Mouse (Mus musculus): ENCODE measurements around the gene Atxn7. TPM values are rescaled to one million over a fixed set of nuclear protein-coding genes. Genes with fewer than 3 reads are reported as not detected.

Atxn7 gene
- polyA plus RNA-seq, 1 experiment, result 22.4 TPM

- Histone ChIP-seq H3K4me3 (replicated peaks; ENCODE audit: control insufficient read depth, low read depth, low read length) (no peak overlapping the region), H3K27ac (ENCODE audit: control insufficient read depth, insufficient read depth, low read depth, low read length, poor library complexity) (no peak overlapping the region), H3K4me1 (ENCODE audit: control insufficient read depth, insufficient read depth, low read length) (no peaks in the 10 kb centered on the region)
- 75% methylated on average over 5 of the region's 5 CpGs for WGBS
- TF ChIP-seq POLR2A (IDR thresholded peaks at IDR 0.05; ENCODE audit: borderline replicate concordance, control insufficient read depth, low read depth, low read length), result no peak
- TF ChIP-seq CTCF (IDR thresholded peaks at IDR 0.05; ENCODE audit: control insufficient read depth, insufficient read depth, low read length), result no peak
Observed at GRCm38 (mm10) chr14:13968476-13968875, 7.2 kb downstream of the Atxn7 start.

- H3K4me1 ChIP-seq (ENCODE audit: control insufficient read depth, insufficient read depth, low read length), result no peaks in the 10 kb centered on the region
- H3K27ac ChIP-seq (ENCODE audit: control insufficient read depth, insufficient read depth, low read depth, low read length, poor library complexity), result no peak overlapping the region
- no peak for TF ChIP-seq POLR2A (IDR thresholded peaks at IDR 0.05; ENCODE audit: borderline replicate concordance, control insufficient read depth, low read depth, low read length)
- no peak for TF ChIP-seq CTCF (IDR thresholded peaks at IDR 0.05; ENCODE audit: control insufficient read depth, insufficient read depth, low read length)
- no peak overlapping the region for H3K4me3 ChIP-seq (replicated peaks; ENCODE audit: control insufficient read depth, low read depth, low read length)
- 90% methylated on average over 3 of the region's 3 CpGs for WGBS
Observed at GRCm38 (mm10) chr14:13970513-13970912, 9.3 kb downstream of the Atxn7 start.

- no peaks in the 10 kb centered on the region for H3K4me1 ChIP-seq (ENCODE audit: control insufficient read depth, insufficient read depth, low read length)
Observed at GRCm38 (mm10) chr14:13971644-13972234, 10.5 kb downstream of the Atxn7 start.

GRCm38 (mm10) chr14:13977498-13977897 lies 16.3 kb downstream of the Atxn7 start:
- TF ChIP-seq CTCF (IDR thresholded peaks at IDR 0.05; ENCODE audit: control insufficient read depth, insufficient read depth, low read length) (no peak), POLR2A (IDR thresholded peaks at IDR 0.05; ENCODE audit: borderline replicate concordance, control insufficient read depth, low read depth, low read length) (no peak)
- no peak overlapping the region for H3K27ac ChIP-seq (ENCODE audit: control insufficient read depth, insufficient read depth, low read depth, low read length, poor library complexity)
- WGBS, result 71% methylated on average over 1 of the region's 1 CpGs
- H3K4me1 ChIP-seq (ENCODE audit: control insufficient read depth, insufficient read depth, low read length), result no peaks in the 10 kb centered on the region
- H3K4me3 ChIP-seq (replicated peaks; ENCODE audit: control insufficient read depth, low read depth, low read length), result no peak overlapping the region

More at GRCm38 (mm10) chr14:13971644-13972234, 10.5 kb downstream of the Atxn7 start:
- Histone ChIP-seq H3K27ac (ENCODE audit: control insufficient read depth, insufficient read depth, low read depth, low read length, poor library complexity) (no peak overlapping the region), H3K4me3 (replicated peaks; ENCODE audit: control insufficient read depth, low read depth, low read length) (no peak overlapping the region)
- WGBS, result 16% methylated on average over 6 of the region's 6 CpGs
- TF ChIP-seq CTCF (IDR thresholded peaks at IDR 0.05; ENCODE audit: control insufficient read depth, insufficient read depth, low read length) (no peak), POLR2A (IDR thresholded peaks at IDR 0.05; ENCODE audit: borderline replicate concordance, control insufficient read depth, low read depth, low read length) (no peak)

GRCm38 (mm10) chr14:13981286-13981685 lies 20.0 kb downstream of the Atxn7 start:
- no peaks in the 10 kb centered on the region for H3K4me1 ChIP-seq (ENCODE audit: control insufficient read depth, insufficient read depth, low read length)
- H3K4me3 ChIP-seq (replicated peaks; ENCODE audit: control insufficient read depth, low read depth, low read length), result peak overlapping the region; percentile 2
- no peak for TF ChIP-seq CTCF (IDR thresholded peaks at IDR 0.05; ENCODE audit: control insufficient read depth, insufficient read depth, low read length)
- no peak for TF ChIP-seq POLR2A (IDR thresholded peaks at IDR 0.05; ENCODE audit: borderline replicate concordance, control insufficient read depth, low read depth, low read length)
- H3K27ac ChIP-seq (ENCODE audit: control insufficient read depth, insufficient read depth, low read depth, low read length, poor library complexity), result peak overlapping the region; percentile 4; the same call in 1 of the 2 replicates
- WGBS, result 4% methylated on average over 2 of the region's 2 CpGs

GRCm38 (mm10) chr14:13982174-13982573 lies 20.9 kb downstream of the Atxn7 start:
- TF ChIP-seq POLR2A (IDR thresholded peaks at IDR 0.05; ENCODE audit: borderline replicate concordance, control insufficient read depth, low read depth, low read length) (no peak), CTCF (IDR thresholded peaks at IDR 0.05; ENCODE audit: control insufficient read depth, insufficient read depth, low read length) (0 out of 2 replicates have a peak, but pooled peaks have one; percentile 17)
- Histone ChIP-seq H3K4me1 (ENCODE audit: control insufficient read depth, insufficient read depth, low read length) (no peaks in the 10 kb centered on the region), H3K4me3 (replicated peaks; ENCODE audit: control insufficient read depth, low read depth, low read length) (no peak overlapping the region), H3K27ac (ENCODE audit: control insufficient read depth, insufficient read depth, low read depth, low read length, poor library complexity) (no peak overlapping the region)
- WGBS, result 71% methylated on average over 2 of the region's 2 CpGs

GRCm38 (mm10) chr14:13988397-13988796 lies 27.2 kb downstream of the Atxn7 start:
- no peaks in the 10 kb centered on the region for H3K4me1 ChIP-seq (ENCODE audit: control insufficient read depth, insufficient read depth, low read length)
- 23% methylated on average over 2 of the region's 2 CpGs for WGBS
- H3K27ac ChIP-seq (ENCODE audit: control insufficient read depth, insufficient read depth, low read depth, low read length, poor library complexity), result no peak overlapping the region
- TF ChIP-seq POLR2A (IDR thresholded peaks at IDR 0.05; ENCODE audit: borderline replicate concordance, control insufficient read depth, low read depth, low read length) (no peak), CTCF (IDR thresholded peaks at IDR 0.05; ENCODE audit: control insufficient read depth, insufficient read depth, low read length) (no peak)
- H3K4me3 ChIP-seq (replicated peaks; ENCODE audit: control insufficient read depth, low read depth, low read length), result no peak overlapping the region

GRCm38 (mm10) chr14:13990741-13991140 lies 29.5 kb downstream of the Atxn7 start:
- no peak for TF ChIP-seq CTCF (IDR thresholded peaks at IDR 0.05; ENCODE audit: control insufficient read depth, insufficient read depth, low read length)
- TF ChIP-seq POLR2A (IDR thresholded peaks at IDR 0.05; ENCODE audit: borderline replicate concordance, control insufficient read depth, low read depth, low read length), result no peak
- Histone ChIP-seq H3K4me1 (ENCODE audit: control insufficient read depth, insufficient read depth, low read length) (no peaks in the 10 kb centered on the region), H3K27ac (ENCODE audit: control insufficient read depth, insufficient read depth, low read depth, low read length, poor library complexity) (no peak overlapping the region), H3K4me3 (replicated peaks; ENCODE audit: control insufficient read depth, low read depth, low read length) (no peak overlapping the region)
- WGBS, result 67% methylated on average over 3 of the region's 3 CpGs

All from bone marrow, adult 2 months (tissue).